Mouse (Mus musculus): ENCODE results near the gene Tmem191c. TPM values are rescaled to one million over a fixed set of nuclear protein-coding genes. Genes with fewer than 3 reads are reported as not detected.

Gene Tmem191c
- polyA plus RNA-seq, 1 experiment: 13.6 TPM

- TF ChIP-seq POLR2A (IDR thresholded peaks at IDR 0.05; ENCODE audit: borderline replicate concordance, low read depth, low read length) (no peak), CTCF (IDR thresholded peaks at IDR 0.05; ENCODE audit: low read depth, low read length) (no peak)
- Histone ChIP-seq H3K27ac (ENCODE audit: insufficient read depth, low read depth, low read length) (no peak overlapping the region), H3K4me1 (ENCODE audit: control insufficient read depth, insufficient read depth, low read length) (no peaks in the 10 kb centered on the region), H3K4me3 (ENCODE audit: insufficient read depth, low read length) (no peak overlapping the region)
These were observed 4.6 kb downstream of the Tmem191c start for GRCm38 (mm10) chr16:17280471-17280870.

GRCm38 (mm10) chr16:17283151-17283550 is 7.3 kb downstream of the Tmem191c start:
- H3K4me3 ChIP-seq (ENCODE audit: insufficient read depth, low read length): no peak overlapping the region
- TF ChIP-seq CTCF (IDR thresholded peaks at IDR 0.05; ENCODE audit: low read depth, low read length): no peak
- H3K27ac ChIP-seq (ENCODE audit: insufficient read depth, low read depth, low read length): no peak overlapping the region
- H3K4me1 ChIP-seq (ENCODE audit: control insufficient read depth, insufficient read depth, low read length): no peaks in the 10 kb centered on the region

- no peak overlapping the region for H3K27ac ChIP-seq (ENCODE audit: insufficient read depth, low read depth, low read length)
- H3K4me3 ChIP-seq (ENCODE audit: insufficient read depth, low read length): no peak overlapping the region
- no peaks in the 10 kb centered on the region for H3K4me1 ChIP-seq (ENCODE audit: control insufficient read depth, insufficient read depth, low read length)
- TF ChIP-seq CTCF (IDR thresholded peaks at IDR 0.05; ENCODE audit: low read depth, low read length): no peak
- TF ChIP-seq POLR2A (IDR thresholded peaks at IDR 0.05; ENCODE audit: borderline replicate concordance, low read depth, low read length): no peak
These were observed 11.2 kb downstream of the Tmem191c start for GRCm38 (mm10) chr16:17287103-17287502.

- no peak overlapping the region for H3K27ac ChIP-seq (ENCODE audit: insufficient read depth, low read depth, low read length)
- no peak overlapping the region for H3K4me3 ChIP-seq (ENCODE audit: insufficient read depth, low read length)
- TF ChIP-seq CTCF (IDR thresholded peaks at IDR 0.05; ENCODE audit: low read depth, low read length) (no peak), POLR2A (IDR thresholded peaks at IDR 0.05; ENCODE audit: borderline replicate concordance, low read depth, low read length) (no peak)
- no peaks in the 10 kb centered on the region for H3K4me1 ChIP-seq (ENCODE audit: control insufficient read depth, insufficient read depth, low read length)
These were observed 15.1 kb downstream of the Tmem191c start for GRCm38 (mm10) chr16:17291016-17291415.

- no peak overlapping the region for H3K4me3 ChIP-seq (ENCODE audit: insufficient read depth, low read length)
- H3K27ac ChIP-seq (ENCODE audit: insufficient read depth, low read depth, low read length): no peak overlapping the region
- H3K4me1 ChIP-seq (ENCODE audit: control insufficient read depth, insufficient read depth, low read length): no peaks in the 10 kb centered on the region
- TF ChIP-seq POLR2A (IDR thresholded peaks at IDR 0.05; ENCODE audit: borderline replicate concordance, low read depth, low read length) (no peak), CTCF (IDR thresholded peaks at IDR 0.05; ENCODE audit: low read depth, low read length) (peak; percentile 88)
These were observed 16.9 kb downstream of the Tmem191c start for GRCm38 (mm10) chr16:17292751-17293150.

- Histone ChIP-seq H3K27ac (ENCODE audit: insufficient read depth, low read depth, low read length) (no peak overlapping the region), H3K4me3 (ENCODE audit: insufficient read depth, low read length) (no peak overlapping the region), H3K4me1 (ENCODE audit: control insufficient read depth, insufficient read depth, low read length) (no peaks in the 10 kb centered on the region)
- TF ChIP-seq CTCF (IDR thresholded peaks at IDR 0.05; ENCODE audit: low read depth, low read length) (no peak), POLR2A (IDR thresholded peaks at IDR 0.05; ENCODE audit: borderline replicate concordance, low read depth, low read length) (no peak)
These were observed 24.9 kb downstream of the Tmem191c start for GRCm38 (mm10) chr16:17300818-17301217.

- Histone ChIP-seq H3K4me1 (ENCODE audit: control insufficient read depth, insufficient read depth, low read length) (no peaks in the 10 kb centered on the region), H3K27ac (ENCODE audit: insufficient read depth, low read depth, low read length) (no peak overlapping the region), H3K4me3 (ENCODE audit: insufficient read depth, low read length) (no peak overlapping the region)
- TF ChIP-seq CTCF (IDR thresholded peaks at IDR 0.05; ENCODE audit: low read depth, low read length): no peak
- TF ChIP-seq POLR2A (IDR thresholded peaks at IDR 0.05; ENCODE audit: borderline replicate concordance, low read depth, low read length): no peak
These were observed 27.8 kb downstream of the Tmem191c start for GRCm38 (mm10) chr16:17303521-17304245.

GRCm38 (mm10) chr16:17307461-17307860 is 31.6 kb downstream of the Tmem191c start:
- Histone ChIP-seq H3K4me1 (ENCODE audit: control insufficient read depth, insufficient read depth, low read length) (no peaks in the 10 kb centered on the region), H3K27ac (ENCODE audit: insufficient read depth, low read depth, low read length) (no peak overlapping the region), H3K4me3 (ENCODE audit: insufficient read depth, low read length) (no peak overlapping the region)
- TF ChIP-seq POLR2A (IDR thresholded peaks at IDR 0.05; ENCODE audit: borderline replicate concordance, low read depth, low read length): no peak
- no peak for TF ChIP-seq CTCF (IDR thresholded peaks at IDR 0.05; ENCODE audit: low read depth, low read length)

- H3K4me3 ChIP-seq (ENCODE audit: insufficient read depth, low read length): no peak overlapping the region
- no peaks in the 10 kb centered on the region for H3K4me1 ChIP-seq (ENCODE audit: control insufficient read depth, insufficient read depth, low read length)
- no peak for TF ChIP-seq POLR2A (IDR thresholded peaks at IDR 0.05; ENCODE audit: borderline replicate concordance, low read depth, low read length)
- no peak for TF ChIP-seq CTCF (IDR thresholded peaks at IDR 0.05; ENCODE audit: low read depth, low read length)
- no peak overlapping the region for H3K27ac ChIP-seq (ENCODE audit: insufficient read depth, low read depth, low read length)
These were observed 33.2 kb downstream of the Tmem191c start for GRCm38 (mm10) chr16:17309036-17309435.

- no peak overlapping the region for H3K27ac ChIP-seq (ENCODE audit: insufficient read depth, low read depth, low read length)
- H3K4me1 ChIP-seq (ENCODE audit: control insufficient read depth, insufficient read depth, low read length): no peaks in the 10 kb centered on the region
- TF ChIP-seq CTCF (IDR thresholded peaks at IDR 0.05; ENCODE audit: low read depth, low read length): no peak
- no peak for TF ChIP-seq POLR2A (IDR thresholded peaks at IDR 0.05; ENCODE audit: borderline replicate concordance, low read depth, low read length)
- H3K4me3 ChIP-seq (ENCODE audit: insufficient read depth, low read length): no peak overlapping the region
These were observed 36.7 kb downstream of the Tmem191c start for GRCm38 (mm10) chr16:17312531-17312930.

Measured in bone marrow macrophage, adult 2 months (primary cell).